Mouse (Mus musculus) R1 (cell line): ENCODE results near the gene Otop3.

Source experiments
- DNase-seq: peaks from one replicate; pipeline ENCODE4 v3.0.0-alpha.2; 2018; ENCODE audit warnings: low read depth, low spot score

Otop3 gene

GRCm38 (mm10) chr11:115318245-115319027, 16.1 kb upstream of the Otop3 start:
- peak; percentile 23 for DNase-seq

- peak; percentile 75 for DNase-seq
Measured at GRCm38 (mm10) chr11:115319704-115320383, 14.7 kb upstream of the Otop3 start.

GRCm38 (mm10) chr11:115321906-115322693, 12.4 kb upstream of the Otop3 start, which contains the start of gene Ush1g:
Gene Ush1g (minus strand): TSS chr11:115322041.
- peak; percentile 70 for DNase-seq

GRCm38 (mm10) chr11:115323354-115323753, 11.2 kb upstream of the Otop3 start:
- DNase-seq = no peak

GRCm38 (mm10) chr11:115326730-115327129, 7.8 kb upstream of the Otop3 start:
- DNase-seq = no peak

- peak; percentile 66 for DNase-seq
Measured at GRCm38 (mm10) chr11:115329339-115329738, 5.2 kb upstream of the Otop3 start.

GRCm38 (mm10) chr11:115335223-115335622, 692 bp downstream of the Otop3 start:
- no peak for DNase-seq

GRCm38 (mm10) chr11:115336115-115336514, 1.6 kb downstream of the Otop3 start:
- DNase-seq = peak; percentile 23

- DNase-seq = no peak
Measured at GRCm38 (mm10) chr11:115337350-115337749, 2.8 kb downstream of the Otop3 start.

- no peak for DNase-seq
Measured at GRCm38 (mm10) chr11:115337826-115338225, 3.3 kb downstream of the Otop3 start.

- DNase-seq = no peak
Measured at GRCm38 (mm10) chr11:115341246-115341645, 6.7 kb downstream of the Otop3 start.

GRCm38 (mm10) chr11:115341866-115342265, 7.3 kb downstream of the Otop3 start:
- no peak for DNase-seq

GRCm38 (mm10) chr11:115344967-115345366, 10.4 kb downstream of the Otop3 start:
- peak; percentile 58 for DNase-seq

GRCm38 (mm10) chr11:115345515-115345914, 11.0 kb downstream of the Otop3 start:
- DNase-seq = no peak

- peak; percentile 80 for DNase-seq
Measured at GRCm38 (mm10) chr11:115348681-115349248, 14.2 kb downstream of the Otop3 start.

- no peak for DNase-seq
Measured at GRCm38 (mm10) chr11:115349976-115350375, 15.4 kb downstream of the Otop3 start.

GRCm38 (mm10) chr11:115353375-115353774, 18.8 kb downstream of the Otop3 start:
- DNase-seq = no peak

GRCm38 (mm10) chr11:115354183-115354582, 19.7 kb downstream of the Otop3 start:
- peak; percentile 71 for DNase-seq

GRCm38 (mm10) chr11:115358468-115358867, 23.9 kb downstream of the Otop3 start:
- peak; percentile 67 for DNase-seq

- peak; percentile 70 for DNase-seq
Measured at GRCm38 (mm10) chr11:115359293-115359692, 24.8 kb downstream of the Otop3 start.

- no peak for DNase-seq
Measured at GRCm38 (mm10) chr11:115359726-115360125, 25.2 kb downstream of the Otop3 start.

- DNase-seq = no peak
Measured at GRCm38 (mm10) chr11:115364136-115364535, 29.6 kb downstream of the Otop3 start.
